Mouse (Mus musculus): ENCODE measurements around the gene Tada2a. TPM values are rescaled to one million over a fixed set of nuclear protein-coding genes. Genes with fewer than 3 reads are reported as not detected.

Tada2a gene
- polyA plus RNA-seq, 1 experiment, result 6.8 TPM

DNA sequence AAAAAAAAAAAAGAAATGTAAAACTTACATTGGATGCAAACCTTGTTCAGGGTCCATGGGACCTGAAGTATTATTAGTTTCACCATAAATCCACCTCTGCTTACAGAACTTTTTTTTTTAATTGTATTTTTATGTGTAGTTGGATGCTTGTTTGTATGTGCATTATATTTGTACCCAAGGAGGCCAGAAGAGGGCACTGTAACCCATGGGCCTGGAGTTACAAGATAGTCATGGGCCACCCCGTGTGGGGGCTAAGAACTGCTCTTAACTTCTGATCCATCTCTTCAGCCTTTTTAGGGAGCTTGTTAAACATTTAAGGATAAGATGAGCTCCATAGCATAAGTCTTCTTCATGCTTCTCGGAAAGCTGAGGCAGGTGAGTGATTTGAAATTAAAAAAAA lies 21.5 kb upstream of the Tada2a start:
- no peak for TF ChIP-seq CTCF (IDR thresholded peaks at IDR 0.05; ENCODE audit: insufficient read depth, low read length)
- no peak for TF ChIP-seq POLR2A (IDR thresholded peaks at IDR 0.05; ENCODE audit: borderline replicate concordance, extremely low read depth, low read depth, low read length)
- H3K4me1 ChIP-seq (ENCODE audit: control insufficient read depth, insufficient read depth, low read length), result no peaks in the 10 kb centered on the region
- 65% methylated on average over 2 of the region's 2 CpGs for WGBS
- DNase-seq, result no peak
- no peak overlapping the region for H3K4me3 ChIP-seq (replicated peaks; ENCODE audit: extremely low read depth, low read depth, low read length)

DNA sequence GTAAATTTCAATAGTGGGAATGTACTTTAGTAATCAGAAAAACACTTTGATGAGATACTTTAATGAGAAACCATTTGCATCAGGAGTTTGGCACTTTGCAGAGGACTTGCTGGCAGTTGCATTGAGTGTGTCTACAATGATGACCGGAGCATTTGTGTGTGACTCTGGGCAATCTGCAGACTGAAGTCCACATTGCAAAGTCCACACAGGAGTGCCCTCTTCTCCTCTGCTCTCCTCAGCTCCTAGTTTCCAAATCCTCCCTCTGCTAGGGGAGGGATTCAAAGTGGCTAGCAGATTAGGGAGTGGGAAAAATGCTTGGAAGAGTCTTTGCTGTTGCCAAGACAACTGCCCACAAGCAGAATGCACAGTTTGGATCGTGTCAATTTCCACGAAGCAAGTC lies 16.7 kb upstream of the Tada2a start:
- no peak for TF ChIP-seq POLR2A (IDR thresholded peaks at IDR 0.05; ENCODE audit: borderline replicate concordance, extremely low read depth, low read depth, low read length)
- TF ChIP-seq CTCF (IDR thresholded peaks at IDR 0.05; ENCODE audit: insufficient read depth, low read length), result no peak
- H3K4me1 ChIP-seq (ENCODE audit: control insufficient read depth, insufficient read depth, low read length), result no peaks in the 10 kb centered on the region
- WGBS, result 55% methylated on average over 3 of the region's 3 CpGs
- DNase-seq, result no peak
- no peak overlapping the region for H3K4me3 ChIP-seq (replicated peaks; ENCODE audit: extremely low read depth, low read depth, low read length)

DNA sequence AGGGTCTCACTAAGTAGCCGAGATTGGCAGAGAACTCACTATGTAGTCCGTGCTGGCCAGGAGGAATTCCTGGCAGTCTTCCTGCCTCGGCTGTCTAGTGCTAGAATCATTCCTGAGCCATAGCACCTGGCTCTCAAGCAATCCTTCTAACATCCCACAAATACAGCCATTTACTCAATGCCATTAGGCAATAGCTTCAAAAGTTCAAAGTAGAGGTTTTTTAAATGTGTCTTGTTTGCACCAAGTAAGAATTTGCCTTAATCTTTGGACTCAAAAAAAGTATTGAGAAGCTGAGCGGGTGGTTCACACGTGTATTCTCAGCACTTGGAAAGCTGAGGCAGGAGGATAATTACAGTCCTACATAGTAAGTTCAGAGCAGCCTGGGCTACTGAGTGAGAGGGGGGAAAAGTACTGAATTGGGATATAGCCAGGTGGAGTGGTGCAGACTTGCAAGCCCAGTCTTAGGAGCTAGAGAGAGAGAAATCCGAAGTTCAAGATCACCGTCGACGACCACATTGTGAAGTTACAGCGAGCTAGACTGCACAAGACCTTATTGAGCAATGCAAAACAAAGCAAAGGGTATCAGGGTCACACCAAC lies 15.9 kb upstream of the Tada2a start:
- no peaks in the 10 kb centered on the region for H3K4me1 ChIP-seq (ENCODE audit: control insufficient read depth, insufficient read depth, low read length)
- no peak for DNase-seq
- TF ChIP-seq CTCF (IDR thresholded peaks at IDR 0.05; ENCODE audit: insufficient read depth, low read length), result no peak
- no peak for TF ChIP-seq POLR2A (IDR thresholded peaks at IDR 0.05; ENCODE audit: borderline replicate concordance, extremely low read depth, low read depth, low read length)
- WGBS, result 63% methylated on average over 10 of the region's 10 CpGs
- H3K4me3 ChIP-seq (replicated peaks; ENCODE audit: extremely low read depth, low read depth, low read length), result no peak overlapping the region

DNA sequence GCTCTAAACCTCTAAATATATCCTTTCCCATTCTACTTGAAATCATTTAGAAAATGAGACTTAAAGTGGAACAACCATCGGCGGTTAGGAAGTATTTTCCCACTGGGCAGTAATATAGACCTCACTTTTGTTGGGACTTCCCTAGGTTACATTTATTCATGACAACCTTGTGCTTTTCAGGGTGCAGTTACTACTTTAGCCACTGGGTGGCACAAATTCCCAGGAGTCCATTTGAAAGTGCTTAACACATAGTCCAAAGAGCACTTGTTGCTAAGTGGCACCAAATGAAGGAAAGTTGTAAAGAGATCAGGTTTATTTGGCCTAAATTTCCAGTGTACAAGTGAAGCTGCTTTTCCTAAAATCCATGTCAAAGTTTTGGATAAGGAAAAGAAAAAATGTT lies 12.4 kb upstream of the Tada2a start:
- peak; percentile 50 for DNase-seq
- no peaks in the 10 kb centered on the region for H3K4me1 ChIP-seq (ENCODE audit: control insufficient read depth, insufficient read depth, low read length)
- H3K4me3 ChIP-seq (replicated peaks; ENCODE audit: extremely low read depth, low read depth, low read length), result no peak overlapping the region
- WGBS, result 55% methylated on average over 2 of the region's 2 CpGs
- TF ChIP-seq CTCF (IDR thresholded peaks at IDR 0.05; ENCODE audit: insufficient read depth, low read length) (peak; percentile 41; the same call in 1 of the 2 replicates), POLR2A (IDR thresholded peaks at IDR 0.05; ENCODE audit: borderline replicate concordance, extremely low read depth, low read depth, low read length) (no peak)

GRCm38 (mm10) chr11:84136453-84136852 lies 7.1 kb upstream of the Tada2a start:
- no peaks in the 10 kb centered on the region for H3K4me1 ChIP-seq (ENCODE audit: control insufficient read depth, insufficient read depth, low read length)
- no peak for DNase-seq
- H3K4me3 ChIP-seq (replicated peaks; ENCODE audit: extremely low read depth, low read depth, low read length), result no peak overlapping the region
- TF ChIP-seq POLR2A (IDR thresholded peaks at IDR 0.05; ENCODE audit: borderline replicate concordance, extremely low read depth, low read depth, low read length) (no peak), CTCF (IDR thresholded peaks at IDR 0.05; ENCODE audit: insufficient read depth, low read length) (no peak)
- WGBS, result 84% methylated on average over 3 of the region's 3 CpGs

DNA sequence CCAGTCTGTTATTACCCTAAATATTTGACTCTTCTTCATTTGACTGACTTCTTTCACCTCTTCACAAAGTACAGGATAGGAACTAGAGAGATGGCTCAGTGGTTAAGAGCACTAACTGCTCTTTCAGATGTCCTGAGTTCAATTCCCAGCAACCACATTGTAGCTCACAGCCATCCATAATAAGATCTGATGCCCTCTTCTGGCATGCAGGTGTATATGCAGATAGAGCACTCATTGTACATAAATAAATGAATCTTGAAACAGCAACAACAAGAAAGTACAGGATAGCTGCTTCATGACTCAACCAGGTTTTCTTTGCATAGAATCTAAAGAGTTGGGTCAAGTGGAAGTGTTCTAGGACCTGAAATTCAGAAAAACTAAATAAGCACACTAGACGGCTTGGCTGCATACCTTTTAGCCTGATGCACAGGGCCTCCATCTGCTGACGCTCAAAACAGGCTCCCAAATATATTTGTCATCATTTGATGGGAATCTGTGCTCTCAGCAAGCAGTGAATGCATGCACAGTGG lies 5.0 kb upstream of the Tada2a start:
- no peak for DNase-seq
- 69% methylated on average over 2 of the region's 2 CpGs for WGBS
- TF ChIP-seq POLR2A (IDR thresholded peaks at IDR 0.05; ENCODE audit: borderline replicate concordance, extremely low read depth, low read depth, low read length) (no peak), CTCF (IDR thresholded peaks at IDR 0.05; ENCODE audit: insufficient read depth, low read length) (no peak)
- 0 out of 2 replicates have a peak, but pooled peaks cover 3% of the 10 kb centered on the region for H3K4me1 ChIP-seq (ENCODE audit: control insufficient read depth, insufficient read depth, low read length)
- H3K4me3 ChIP-seq (replicated peaks; ENCODE audit: extremely low read depth, low read depth, low read length), result no peak overlapping the region

GRCm38 (mm10) chr11:84129799-84130185 lies 392 bp upstream of the Tada2a start:
- 6% methylated on average over 11 of the region's 11 CpGs for WGBS
- TF ChIP-seq CTCF (IDR thresholded peaks at IDR 0.05; ENCODE audit: insufficient read depth, low read length) (no peak), POLR2A (IDR thresholded peaks at IDR 0.05; ENCODE audit: borderline replicate concordance, extremely low read depth, low read depth, low read length) (no peak)
- peaks cover 5% of the 10 kb centered on the region; the same call in 1 of the 2 replicates for H3K4me1 ChIP-seq (ENCODE audit: control insufficient read depth, insufficient read depth, low read length)
- no peak for DNase-seq
- H3K4me3 ChIP-seq (replicated peaks; ENCODE audit: extremely low read depth, low read depth, low read length), result peak overlapping the region; percentile 81

DNA sequence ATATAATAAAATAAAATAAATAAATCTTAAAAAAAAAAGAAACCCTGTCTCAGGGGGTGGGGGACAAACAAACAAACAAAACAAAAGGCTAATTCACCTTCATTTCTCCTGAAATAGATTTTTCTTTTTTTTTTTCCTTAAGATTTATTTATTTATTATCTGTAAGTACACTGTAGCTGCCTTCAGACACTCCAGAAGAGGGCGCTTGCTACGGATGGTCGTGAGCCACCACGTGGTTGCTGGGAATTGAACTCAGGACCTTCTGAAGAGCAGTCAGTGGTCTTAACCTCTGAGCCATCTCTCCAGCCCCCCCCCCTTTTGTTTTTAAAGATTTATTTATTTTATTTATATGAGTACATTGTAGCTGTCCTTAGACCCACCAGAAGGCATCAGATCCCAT lies 1.4 kb downstream of the Tada2a start:
- TF ChIP-seq POLR2A (IDR thresholded peaks at IDR 0.05; ENCODE audit: borderline replicate concordance, extremely low read depth, low read depth, low read length) (no peak), CTCF (IDR thresholded peaks at IDR 0.05; ENCODE audit: insufficient read depth, low read length) (no peak)
- no peak for DNase-seq
- H3K4me1 ChIP-seq (ENCODE audit: control insufficient read depth, insufficient read depth, low read length), result peaks cover 5% of the 10 kb centered on the region; the same call in 1 of the 2 replicates
- WGBS, result 47% methylated on average over 4 of the region's 4 CpGs
- H3K4me3 ChIP-seq (replicated peaks; ENCODE audit: extremely low read depth, low read depth, low read length), result no peak overlapping the region

DNA sequence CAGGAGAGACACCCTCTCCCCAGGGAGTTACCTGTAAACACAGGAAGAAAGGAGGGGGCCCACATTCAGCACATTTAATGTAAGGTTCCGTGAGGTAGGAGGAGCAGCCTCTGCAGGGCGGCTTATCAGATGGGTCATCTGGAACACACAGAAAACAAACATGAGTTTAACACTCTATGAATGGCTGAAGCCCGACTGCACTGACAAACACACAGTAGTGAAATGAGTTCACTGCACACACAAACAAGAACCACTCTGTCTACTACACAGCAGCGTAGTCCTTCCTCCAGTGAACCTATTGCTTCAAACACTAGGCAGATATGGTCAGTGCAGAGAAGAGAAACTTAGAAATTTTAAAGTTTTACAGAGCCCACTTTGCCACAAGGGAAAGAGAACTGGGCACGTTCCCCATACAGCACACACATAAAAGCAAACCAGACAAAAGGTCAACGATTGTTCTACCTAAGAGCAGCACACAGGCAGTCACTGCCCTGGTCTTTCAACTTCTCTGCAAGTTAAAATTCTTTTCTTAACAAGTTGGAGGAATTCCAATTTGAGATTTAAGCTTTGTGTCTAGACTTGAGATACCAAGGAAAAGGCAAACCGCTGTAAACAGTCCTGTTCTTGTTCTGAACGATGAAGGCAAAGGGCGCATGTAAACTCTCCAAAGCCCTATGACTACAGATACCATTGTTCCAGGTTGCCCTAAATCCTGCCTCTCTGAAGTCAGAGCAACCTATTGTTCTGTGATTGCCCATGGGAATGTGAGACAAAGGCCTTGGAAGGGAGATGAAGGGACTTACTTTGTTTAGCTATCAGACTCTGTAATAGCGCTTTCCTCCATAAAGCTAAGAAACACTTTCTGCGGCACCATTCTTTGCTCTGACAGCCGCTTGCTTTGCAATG lies 8.1 kb downstream of the Tada2a start:
- no peak for DNase-seq
- Histone ChIP-seq H3K4me1 (ENCODE audit: control insufficient read depth, insufficient read depth, low read length) (no peaks in the 10 kb centered on the region), H3K4me3 (replicated peaks; ENCODE audit: extremely low read depth, low read depth, low read length) (no peak overlapping the region)
- TF ChIP-seq CTCF (IDR thresholded peaks at IDR 0.05; ENCODE audit: insufficient read depth, low read length) (no peak), POLR2A (IDR thresholded peaks at IDR 0.05; ENCODE audit: borderline replicate concordance, extremely low read depth, low read depth, low read length) (no peak)
- 62% methylated on average over 12 of the region's 12 CpGs for WGBS
